Mouse (Mus musculus) myocyte (in vitro differentiated cells): ENCODE data around the gene Olfr1264. TPM values are rescaled to one million over a fixed set of nuclear protein-coding genes. Genes with fewer than 3 reads are reported as not detected.

Experiments used
- H3K27me3 ChIP-seq: one replicate; pipeline ENCODE4 v1.6.1; 2011; ENCODE audit not compliant: control insufficient read depth, insufficient read depth, insufficient read length
- H3K36me3 ChIP-seq: one replicate; pipeline ENCODE4 v1.6.1; 2011; ENCODE audit not compliant: control insufficient read depth, insufficient read depth
- H3K4me2 ChIP-seq: one replicate; pipeline ENCODE4 v1.6.1; 2011; ENCODE audit warnings: low read depth, control low read depth
- H3K4me3 ChIP-seq: one replicate; pipeline ENCODE4 v1.5.1; 2011; ENCODE audit warnings: mild to moderate bottlenecking, control low read depth, moderate library complexity
- H3K79me2 ChIP-seq: one replicate; pipeline ENCODE4 v1.6.1; 2011; ENCODE audit not compliant: control insufficient read depth, insufficient read depth
- H3ac ChIP-seq: one replicate; pipeline ENCODE4 v1.6.1; 2011; ENCODE audit not compliant: control insufficient read depth, insufficient read length
- CEBPB ChIP-seq: IDR thresholded peaks from 2 replicates; pipeline ENCODE4 v1.6.1; 2011; ENCODE audit warnings: mild to moderate bottlenecking, moderate library complexity; ENCODE audit not compliant: poor library complexity, insufficient read depth, severe bottlenecking
- E2F4 ChIP-seq: IDR thresholded peaks from one replicate; pipeline ENCODE4 v1.6.1; 2011; ENCODE audit warnings: mild to moderate bottlenecking, control low read depth, moderate library complexity; ENCODE audit not compliant: insufficient read depth
- MAX ChIP-seq: IDR thresholded peaks from one replicate; pipeline ENCODE4 v1.6.1; 2011; ENCODE audit warnings: low read depth, mild to moderate bottlenecking, control low read depth
- MYOD1 ChIP-seq, 3 experiments: IDR thresholded peaks; one replicate each; pipeline ENCODE4 v1.6.1; 2011; ENCODE audit warnings: control low read depth in 2 of 3, low read depth in 2 of 3, mild to moderate bottlenecking in 2 of 3, moderate library complexity in 1 of 3; ENCODE audit not compliant: insufficient read length in 2 of 3, control insufficient read depth in 1 of 3
- MYOG ChIP-seq, 3 experiments: IDR thresholded peaks; one replicate each; pipeline ENCODE4 v1.6.1; 2011; ENCODE audit warnings: control low read depth in 2 of 3, low read depth in 2 of 3, mild to moderate bottlenecking in 2 of 3; ENCODE audit not compliant: insufficient read length in 2 of 3, control insufficient read depth in 1 of 3, insufficient read depth in 1 of 3
- POLR2A ChIP-seq: IDR thresholded peaks from one replicate; pipeline ENCODE4 v1.6.1; 2011; ENCODE audit warnings: low read depth, mild to moderate bottlenecking, control low read depth, moderate library complexity; ENCODE audit not compliant: insufficient read length
- POLR2AphosphoS2 ChIP-seq: IDR thresholded peaks from one replicate; pipeline ENCODE4 v1.6.1; 2011; ENCODE audit warnings: low read depth, control low read depth; ENCODE audit not compliant: insufficient read length
- REST ChIP-seq: IDR thresholded peaks from one replicate; pipeline ENCODE4 v1.6.1; 2011; ENCODE audit warnings: mild to moderate bottlenecking, control low read depth, moderate library complexity; ENCODE audit not compliant: insufficient read depth, insufficient read length
- SRF ChIP-seq: IDR thresholded peaks from one replicate; pipeline ENCODE4 v1.6.1; 2011; ENCODE audit warnings: low read depth; ENCODE audit not compliant: control insufficient read depth, insufficient read length
- TCF12 ChIP-seq: IDR thresholded peaks from one replicate; pipeline ENCODE4 v1.6.1; 2011; ENCODE audit warnings: mild to moderate bottlenecking, control low read depth; ENCODE audit not compliant: poor library complexity, insufficient read depth, severe bottlenecking
- TCF3 ChIP-seq: IDR thresholded peaks from one replicate; pipeline ENCODE4 v1.6.1; 2011; ENCODE audit warnings: low read depth, control low read depth; ENCODE audit not compliant: insufficient read length
- USF1 ChIP-seq: IDR thresholded peaks from one replicate; pipeline ENCODE4 v1.6.1; 2011; ENCODE audit warnings: low read depth, mild to moderate bottlenecking, control low read depth, moderate library complexity
- polyA plus RNA-seq: library from polyadenylated mRNA; unstranded; fragments of >200 nt; fragmentation: generic; extraction: Trizol; gene quantifications from one replicate; pipeline ENCODE4 v1.2.1, GENCODE M21; 2012; ENCODE audit warnings: missing spikeins

Olfr1264 gene
- polyA plus RNA-seq, 1 experiment = not detected

DNA sequence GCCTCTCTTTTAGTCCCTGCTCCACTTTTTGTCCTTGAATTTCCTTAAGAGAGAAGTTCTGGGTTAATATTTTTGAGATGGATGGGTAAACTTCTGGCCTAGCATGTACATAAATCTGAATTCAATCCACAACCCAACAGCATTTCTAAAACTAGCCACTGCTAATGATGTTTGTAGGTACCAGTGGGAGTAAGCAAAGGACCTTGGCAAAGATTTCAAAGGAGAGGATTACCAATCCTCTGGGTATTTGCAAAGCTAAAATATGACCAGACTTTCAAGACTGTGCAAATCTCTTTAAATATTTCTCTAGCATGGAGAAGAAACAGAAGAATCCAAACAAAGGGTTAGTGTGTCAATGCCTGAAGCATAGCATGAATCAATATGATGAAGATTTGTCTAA is 25.5 kb downstream of the Olfr1264 start, which contains the start of gene Olfr1262:
Gene Olfr1262, plus strand, starts transcription at position 301 of the 400 bp plus-strand sequence.
- TF ChIP-seq CEBPB (no peak), MYOD1 (IDR thresholded peaks at IDR 0.05; ENCODE audit: control insufficient read depth in 1 of 3, insufficient read length in 2 of 3, low read depth in 2 of 3) (no peak), E2F4 (no peak), MAX (no peak), TCF12 (no peak), TCF3 (no peak), POLR2A (no peak), MYOG (IDR thresholded peaks at IDR 0.05; ENCODE audit: control insufficient read depth in 1 of 3, insufficient read depth in 1 of 3, insufficient read length in 2 of 3, low read depth in 2 of 3) (no peak), USF1 (no peak), SRF (no peak), REST (no peak), POLR2AphosphoS2 (no peak)
- Histone ChIP-seq H3K36me3 (no peaks in the 10 kb centered on the region), H3ac (no peak within 1 kb of the TSS), H3K4me3 (no peak within 1 kb of the TSS), H3K79me2 (no peaks in the 10 kb centered on the region), H3K27me3 (no peaks in the 10 kb centered on the region), H3K4me2 (no peak within 1 kb of the TSS)

- Histone ChIP-seq H3K4me2 (no peak within 1 kb of the TSS), H3K4me3 (no peak within 1 kb of the TSS), H3K27me3 (no peaks in the 10 kb centered on the region), H3K36me3 (no peaks in the 10 kb centered on the region), H3K79me2 (no peaks in the 10 kb centered on the region), H3ac (no peak within 1 kb of the TSS)
- TF ChIP-seq POLR2AphosphoS2 = no peak
- no peak for TF ChIP-seq USF1
- no peak for TF ChIP-seq TCF3
- no peak for TF ChIP-seq MAX
- no peak for TF ChIP-seq REST
- TF ChIP-seq TCF12 = no peak
- TF ChIP-seq CEBPB = no peak
- no peak for TF ChIP-seq POLR2A
- TF ChIP-seq MYOD1 (IDR thresholded peaks at IDR 0.05; ENCODE audit: control insufficient read depth in 1 of 3, insufficient read length in 2 of 3, low read depth in 2 of 3) = no peak
- no peak for TF ChIP-seq E2F4
- no peak for TF ChIP-seq MYOG (IDR thresholded peaks at IDR 0.05; ENCODE audit: control insufficient read depth in 1 of 3, insufficient read depth in 1 of 3, insufficient read length in 2 of 3, low read depth in 2 of 3)
- no peak for TF ChIP-seq SRF
Observed at GRCm38 (mm10) chr2:89990921-89991320, 34.5 kb downstream of the Olfr1264 start, which contains the start of gene Olfr1261. Gene Olfr1261, plus strand, starts transcription at chr2:89991221.

DNA sequence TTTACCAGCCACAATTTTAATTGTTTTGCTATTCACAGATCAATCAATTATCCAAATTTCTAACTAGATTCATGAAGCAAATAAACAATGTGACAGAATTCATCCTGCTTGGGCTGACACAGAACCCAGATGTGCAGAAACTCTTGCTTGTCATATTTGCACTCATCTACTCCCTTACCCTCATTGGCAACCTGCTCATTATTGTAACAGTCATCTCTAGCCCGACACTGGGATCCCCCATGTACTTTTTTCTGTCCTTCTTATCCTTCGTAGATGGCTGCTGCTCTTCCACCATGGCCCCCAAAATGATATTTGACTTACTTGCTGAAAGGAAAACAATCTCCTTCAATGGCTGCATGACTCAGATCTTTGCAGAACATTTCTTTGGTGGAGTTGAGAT is 47.7 kb downstream of the Olfr1264 start:
- no peak for TF ChIP-seq TCF12
- TF ChIP-seq MAX = no peak
- no peak for TF ChIP-seq POLR2A
- TF ChIP-seq REST = no peak
- TF ChIP-seq MYOG (IDR thresholded peaks at IDR 0.05; ENCODE audit: control insufficient read depth in 1 of 3, insufficient read depth in 1 of 3, insufficient read length in 2 of 3, low read depth in 2 of 3) = no peak
- no peak for TF ChIP-seq TCF3
- H3ac ChIP-seq = no peak overlapping the region
- no peak overlapping the region for H3K4me2 ChIP-seq
- H3K4me3 ChIP-seq = no peak overlapping the region
- H3K27me3 ChIP-seq = no peaks in the 10 kb centered on the region
- H3K79me2 ChIP-seq = no peaks in the 10 kb centered on the region
- H3K36me3 ChIP-seq = no peaks in the 10 kb centered on the region

DNA sequence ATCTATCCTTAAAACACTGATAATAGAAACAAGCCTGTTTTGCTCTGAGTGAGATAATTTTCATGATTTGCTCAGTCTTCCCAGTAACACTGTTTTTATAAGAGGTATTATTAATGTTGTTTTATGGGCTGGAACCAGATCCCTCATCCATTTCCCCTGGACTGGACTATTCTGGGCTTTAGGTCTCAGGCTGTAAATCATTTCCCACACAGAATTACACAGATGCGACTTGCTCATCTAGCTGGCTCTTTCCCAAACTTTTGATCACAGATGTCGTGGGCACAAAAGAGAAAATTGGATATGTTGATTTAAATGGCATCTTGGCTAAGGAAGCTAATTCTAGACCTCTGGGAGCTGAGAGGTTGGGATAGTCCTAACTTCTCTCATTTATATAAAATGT is 51.2 kb downstream of the Olfr1264 start, which contains the start of gene Olfr1260:
Gene Olfr1260, plus strand, starts transcription at position 157 of the 400 bp plus-strand sequence.
- Histone ChIP-seq H3ac (no peak within 1 kb of the TSS), H3K36me3 (no peaks in the 10 kb centered on the region), H3K79me2 (no peaks in the 10 kb centered on the region), H3K4me3 (no peak within 1 kb of the TSS), H3K27me3 (no peaks in the 10 kb centered on the region), H3K4me2 (no peak within 1 kb of the TSS)
- TF ChIP-seq CEBPB (no peak), POLR2A (no peak), E2F4 (no peak), TCF12 (no peak), POLR2AphosphoS2 (no peak), MYOD1 (IDR thresholded peaks at IDR 0.05; ENCODE audit: control insufficient read depth in 1 of 3, insufficient read length in 2 of 3, low read depth in 2 of 3) (no peak), TCF3 (no peak), MAX (no peak), SRF (no peak), REST (no peak), USF1 (no peak), MYOG (IDR thresholded peaks at IDR 0.05; ENCODE audit: control insufficient read depth in 1 of 3, insufficient read depth in 1 of 3, insufficient read length in 2 of 3, low read depth in 2 of 3) (no peak)

Other genes starting within 250 kb of the Olfr1264 start
- not detected for gene Olfr1254, start 232.0 kb downstream of the Olfr1264 start, polyA plus RNA-seq
- not detected for gene Olfr1255, start 213.5 kb downstream of the Olfr1264 start, polyA plus RNA-seq
- not detected for gene Olfr1256, start 184.0 kb downstream of the Olfr1264 start, polyA plus RNA-seq
- gene Olfr48, start 177.4 kb downstream of the Olfr1264 start, polyA plus RNA-seq = not detected
- not detected for gene Olfr1257, start 147.1 kb downstream of the Olfr1264 start, polyA plus RNA-seq
- gene Olfr1258, start 98.3 kb downstream of the Olfr1264 start, polyA plus RNA-seq = 0.17 TPM
- gene Olfr1259, start 76.9 kb downstream of the Olfr1264 start, polyA plus RNA-seq = 0.59 TPM
- 0.05 TPM for gene Olfr1260, start 51.2 kb downstream of the Olfr1264 start, polyA plus RNA-seq
- not detected for gene Olfr1261, start 34.4 kb downstream of the Olfr1264 start, polyA plus RNA-seq
- not detected for gene Olfr1262, start 25.4 kb downstream of the Olfr1264 start, polyA plus RNA-seq
- 0.02 TPM for gene Olfr1263, start 13.4 kb downstream of the Olfr1264 start, polyA plus RNA-seq
- not detected for gene Olfr1265, start 9.8 kb upstream of the Olfr1264 start, polyA plus RNA-seq
- not detected for gene Olfr140, start 38.0 kb upstream of the Olfr1264 start, polyA plus RNA-seq
- not detected for gene Olfr1269, start 95.8 kb upstream of the Olfr1264 start, polyA plus RNA-seq
- not detected for gene Olfr32, start 116.7 kb upstream of the Olfr1264 start, polyA plus RNA-seq
- gene Olfr1270, start 127.5 kb upstream of the Olfr1264 start, polyA plus RNA-seq = not detected
- not detected for gene Olfr1506, start 198.9 kb upstream of the Olfr1264 start, polyA plus RNA-seq
- gene Olfr142, start 232.0 kb upstream of the Olfr1264 start, polyA plus RNA-seq = not detected
- gene Olfr1271, start 245.5 kb upstream of the Olfr1264 start, polyA plus RNA-seq = not detected